Mouse (Mus musculus) hindbrain, embryonic 16.5 days (tissue): ENCODE results near the gene Dnttip2. TPM values are rescaled to one million over a fixed set of nuclear protein-coding genes. Genes with fewer than 3 reads are reported as not detected.

Experiments used
- microRNA counts: library from miRNA; unstranded; fragments of <30 nt; microRNA quantifications from one replicate; lab custom pipeline; 2016
- microRNA-seq: library from miRNA; unstranded; fragments of <30 nt; microRNA quantifications from one replicate; pipeline ENCODE4, GENCODE M21; 2017
- polyA plus RNA-seq: library from polyadenylated mRNA; unstranded; fragments of >200 nt; fragmentation: Nextera tagmentation; extraction: Ambion mirVana; gene quantifications from 2 replicates; pipeline ENCODE4 v1.2.1, GENCODE M21; 2015

Gene Dnttip2
- polyA plus RNA-seq, 1 experiment from 2014 or later, result 39.8 TPM

MicroRNA genes within 50 kb of the gene (microRNA counts, 519-probe panel; counts per million panel counts)
- 2,078 counts per million, percentile 35 among the panel's probes with 10 or more counts for microRNA mmu-miR-760 (lab: Ali Mortazavi, UCI)

Small RNA genes lying within 50 kb of the gene (microRNA-seq; reads per million reads assigned to microRNA genes)
- gene Gm22903 (not detected), gene Mir760 (391 reads per million, percentile 67 among the genes with 10 or more reads in this experiment)

Other genes starting within 250 kb of the Dnttip2 start
- gene Abca4, start 229.9 kb upstream of the Dnttip2 start, polyA plus RNA-seq, result 3.7 and 4.1 TPM in 2 replicates
- 37.1 and 43.8 TPM in 2 replicates for gene Gclm, start 28.8 kb upstream of the Dnttip2 start, polyA plus RNA-seq
- gene Bcar3, start 19.7 kb downstream of the Dnttip2 start, polyA plus RNA-seq, result 6.8 and 7.1 TPM in 2 replicates